Mouse (Mus musculus) limb, embryonic 13.5 days (tissue): ENCODE data around the gene Syne2. TPM values are rescaled to one million over a fixed set of nuclear protein-coding genes. Genes with fewer than 3 reads are reported as not detected.

Source experiments
- ATAC-seq: fragments of 200-750 bp; cut with Nextera tagmentation; 2 replicates; pipeline ENCODE4 v1.8.0; 2017; ENCODE audit warnings: low read depth, moderate number of reproducible peaks, moderate TSS enrichment; ENCODE audit not compliant: low FRiP score
- H3K27ac ChIP-seq: fragments of 300-500 bp; sonication (generic); 2 replicates; pipeline ENCODE4 v1.5.1; 2015; ENCODE audit warnings: inconsistent platforms, mild to moderate bottlenecking, moderate library complexity
- H3K27me3 ChIP-seq: fragments of 300-500 bp; sonication (generic); 2 replicates; pipeline ENCODE4 v1.6.1; 2015; ENCODE audit warnings: mild to moderate bottlenecking, inconsistent platforms
- H3K36me3 ChIP-seq: fragments of 300-500 bp; sonication (generic); 2 replicates; pipeline ENCODE4 v1.6.1; 2015; ENCODE audit warnings: inconsistent platforms, mild to moderate bottlenecking, moderate library complexity
- H3K4me1 ChIP-seq: fragments of 300-500 bp; sonication (generic); 2 replicates; pipeline ENCODE4 v1.6.1; 2015; ENCODE audit warnings: inconsistent platforms
- H3K4me2 ChIP-seq: fragments of 300-500 bp; sonication (generic); replicated peaks from 2 replicates; pipeline ENCODE4 v1.6.1; 2015; ENCODE audit warnings: inconsistent platforms, mild to moderate bottlenecking, moderate library complexity
- H3K4me3 ChIP-seq: fragments of 300-500 bp; sonication (generic); 2 replicates; pipeline ENCODE4 v1.5.1; 2015; ENCODE audit warnings: moderate library complexity, mild to moderate bottlenecking, inconsistent platforms
- H3K9ac ChIP-seq: fragments of 300-500 bp; sonication (generic); 2 replicates; pipeline ENCODE4 v1.6.1; 2015; ENCODE audit warnings: mild to moderate bottlenecking, inconsistent platforms
- H3K9me3 ChIP-seq: fragments of 300-500 bp; sonication (generic); 2 replicates; pipeline ENCODE4 v1.6.1; 2016; ENCODE audit warnings: inconsistent platforms
- WGBS: fragments of 180-500 bp; shearing (Covaris S2); methylation state at CpG from one replicate; pipeline ENCODE4 v1.1.7; 2015; 5-methylcytosine and 5-hydroxymethylcytosine counted together
- polyA plus RNA-seq: library from polyadenylated mRNA; unstranded; fragments of >200 nt; fragmentation: Nextera tagmentation; extraction: Ambion mirVana; gene quantifications from 2 replicates; pipeline ENCODE4 v1.2.1, GENCODE M21; 2015

Syne2 gene
- polyA plus RNA-seq, 1 experiment from 2014 or later, result 71.4 TPM

DNA sequence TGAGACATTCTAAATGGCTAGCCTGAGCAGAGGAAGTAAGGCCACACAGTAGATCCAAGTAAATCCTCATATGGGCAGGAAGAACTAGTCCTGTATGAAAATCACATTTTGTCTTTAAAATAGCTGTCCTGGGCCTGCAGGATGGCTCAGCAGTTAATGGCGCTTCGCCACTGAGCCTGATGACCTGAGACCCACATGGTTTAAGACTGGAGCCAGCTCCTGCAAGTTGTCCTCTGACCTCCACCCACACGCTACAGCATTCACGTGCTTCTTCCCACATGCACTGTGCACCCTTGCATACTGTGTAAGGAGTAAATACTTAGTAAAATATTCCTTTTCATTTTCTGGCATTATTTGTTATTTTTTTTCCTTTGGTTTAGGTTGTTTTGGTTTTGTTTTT lies 175.0 kb downstream of the Syne2 start:
- Histone ChIP-seq H3K9me3 (no peaks in the 10 kb centered on the region), H3K27ac (no peak overlapping the region), H3K4me2 (no peak overlapping the region), H3K27me3 (no peaks in the 10 kb centered on the region), H3K4me1 (no peaks in the 10 kb centered on the region), H3K36me3 (peaks cover 64% of the 10 kb centered on the region), H3K9ac (no peak overlapping the region), H3K4me3 (no peak overlapping the region)
- WGBS, result 94% methylated on average over 4 of the region's 4 CpGs
- no peak for ATAC-seq

DNA sequence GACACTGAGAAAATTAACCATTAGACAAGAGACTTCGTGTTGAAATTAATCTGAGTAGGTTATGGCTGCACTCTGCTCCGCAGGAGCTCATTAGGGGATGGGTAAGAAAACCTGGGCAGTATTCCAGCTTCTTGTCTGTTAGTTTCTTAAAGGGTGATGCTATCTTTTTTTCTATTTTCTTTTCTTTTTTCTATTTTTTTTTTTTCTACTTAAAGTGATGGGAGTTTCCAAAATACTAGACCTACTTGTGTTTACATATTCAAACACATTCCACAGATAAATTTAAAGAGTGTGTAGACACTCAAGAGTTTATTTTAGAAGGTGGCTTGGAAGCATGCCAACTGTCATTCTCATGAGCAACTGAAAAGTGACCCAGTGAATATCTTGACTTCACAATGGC lies 177.2 kb downstream of the Syne2 start:
- Histone ChIP-seq H3K27ac (no peak overlapping the region), H3K27me3 (no peaks in the 10 kb centered on the region), H3K36me3 (peaks cover 57% of the 10 kb centered on the region), H3K4me1 (no peaks in the 10 kb centered on the region), H3K9me3 (no peaks in the 10 kb centered on the region), H3K4me3 (no peak overlapping the region), H3K4me2 (no peak overlapping the region), H3K9ac (no peak overlapping the region)
- no peak for ATAC-seq
- WGBS, result 71% methylated on average over 2 of the region's 2 CpGs

DNA sequence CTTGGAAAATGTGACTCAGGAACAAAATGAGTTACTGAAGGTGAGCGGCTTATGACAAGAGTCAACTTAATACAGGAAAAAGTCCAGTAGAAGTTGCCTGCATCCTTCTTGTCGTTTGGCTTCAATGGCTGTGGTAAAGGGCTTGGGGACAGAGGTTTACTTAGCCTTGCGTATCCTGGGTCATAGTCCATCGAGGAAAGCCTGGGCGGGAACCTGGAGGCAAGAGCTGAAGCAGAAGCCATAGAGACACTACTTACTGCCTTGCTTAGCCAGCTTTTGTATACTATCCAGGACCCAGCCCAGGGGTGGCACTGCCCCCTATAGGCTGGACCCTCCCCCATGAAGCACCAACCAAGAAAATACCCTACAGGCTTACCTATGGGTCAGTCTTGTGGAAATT lies 179.6 kb downstream of the Syne2 start:
- Histone ChIP-seq H3K9me3 (no peaks in the 10 kb centered on the region), H3K4me2 (no peak overlapping the region), H3K27ac (no peak overlapping the region), H3K9ac (no peak overlapping the region), H3K4me1 (no peaks in the 10 kb centered on the region), H3K4me3 (no peak overlapping the region), H3K36me3 (peaks cover 55% of the 10 kb centered on the region), H3K27me3 (no peaks in the 10 kb centered on the region)
- WGBS, result 91% methylated on average over 5 of the region's 5 CpGs
- ATAC-seq, result no peak

DNA sequence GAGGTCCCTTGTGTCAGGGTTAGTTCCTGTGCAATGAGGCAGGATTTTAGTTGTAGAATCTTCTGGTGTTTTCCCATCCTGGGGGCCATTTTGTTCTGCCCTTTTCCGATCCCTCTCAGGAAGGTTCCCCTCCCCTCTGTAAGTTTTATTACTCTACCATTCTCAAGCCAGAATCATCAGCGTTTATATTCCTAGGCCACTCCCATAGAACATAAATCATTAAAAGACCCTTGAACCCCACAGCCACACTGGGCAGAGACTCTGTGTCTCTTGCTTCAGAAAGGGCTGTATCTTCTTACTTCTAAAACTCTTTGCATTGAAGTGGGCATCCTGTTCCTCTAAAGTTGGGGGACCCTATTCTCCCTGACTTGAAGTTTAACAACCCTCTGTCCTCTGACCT lies 180.5 kb downstream of the Syne2 start:
- Histone ChIP-seq H3K4me3 (no peak overlapping the region), H3K36me3 (peaks cover 61% of the 10 kb centered on the region), H3K4me2 (no peak overlapping the region), H3K9ac (no peak overlapping the region), H3K27me3 (no peaks in the 10 kb centered on the region), H3K27ac (no peak overlapping the region), H3K4me1 (no peaks in the 10 kb centered on the region), H3K9me3 (no peaks in the 10 kb centered on the region)
- WGBS, result 47% methylated on average over 2 of the region's 2 CpGs
- no peak for ATAC-seq

DNA sequence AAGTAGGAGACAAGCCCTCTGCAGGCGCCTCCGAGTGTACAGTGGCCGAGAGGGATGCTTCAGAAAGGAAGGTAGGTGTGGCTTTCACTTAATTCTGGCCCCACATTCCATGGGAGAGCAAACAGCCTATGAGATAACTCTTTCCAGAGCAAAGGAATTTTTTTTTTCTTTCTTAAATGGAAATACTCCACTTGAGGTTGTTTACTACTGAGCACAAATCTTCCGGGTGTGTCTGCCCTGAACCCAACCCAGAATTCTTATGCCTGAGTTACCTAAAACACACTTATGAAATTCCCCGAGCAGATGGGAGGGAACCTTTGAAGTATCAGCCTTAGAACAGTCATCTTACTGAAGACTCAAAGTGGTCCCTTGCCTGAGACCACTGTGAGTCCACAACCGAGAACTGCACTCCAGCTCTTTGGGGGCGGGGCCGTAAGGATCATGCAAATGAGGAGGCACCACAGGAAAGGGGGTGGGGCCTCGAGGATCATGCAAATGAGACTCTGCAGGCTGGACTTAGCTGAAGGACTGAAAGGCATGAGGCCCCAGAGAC lies 186.8 kb downstream of the Syne2 start:
- peak; percentile 24; the same call in 1 of the 2 replicates for ATAC-seq
- WGBS, result 53% methylated on average over 9 of the region's 9 CpGs
- Histone ChIP-seq H3K4me3 (no peak overlapping the region), H3K9ac (no peak overlapping the region), H3K4me1 (no peaks in the 10 kb centered on the region), H3K36me3 (peaks cover 71% of the 10 kb centered on the region), H3K27me3 (no peaks in the 10 kb centered on the region), H3K9me3 (no peaks in the 10 kb centered on the region), H3K4me2 (no peak overlapping the region), H3K27ac (no peak overlapping the region)

DNA sequence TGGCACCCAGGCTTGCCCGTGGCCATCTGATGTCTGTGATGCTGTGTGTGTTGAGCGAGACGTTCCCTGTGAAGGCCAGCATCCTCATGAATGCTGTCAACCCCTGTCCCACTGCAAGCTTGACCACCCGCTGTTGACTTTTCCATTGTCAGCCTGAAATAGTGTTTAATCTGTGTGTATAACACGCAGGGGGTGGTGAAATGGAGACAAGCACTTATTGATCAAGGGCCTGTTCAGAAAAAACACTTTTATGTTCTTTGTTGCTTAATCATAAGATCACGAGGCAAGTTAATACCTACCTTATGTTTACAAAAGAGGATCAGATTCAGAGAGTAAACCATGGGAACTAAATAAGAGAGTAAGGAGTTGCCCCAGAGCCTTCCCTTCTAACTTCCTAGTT lies 191.1 kb downstream of the Syne2 start:
- H3K36me3 ChIP-seq, result peaks cover 53% of the 10 kb centered on the region
- no peak overlapping the region for H3K27ac ChIP-seq
- WGBS, result 82% methylated on average over 6 of the region's 6 CpGs
- H3K4me2 ChIP-seq, result no peak overlapping the region
- H3K4me3 ChIP-seq, result no peak overlapping the region
- H3K9ac ChIP-seq, result no peak overlapping the region
- H3K4me1 ChIP-seq, result no peaks in the 10 kb centered on the region
- H3K9me3 ChIP-seq, result no peaks in the 10 kb centered on the region
- H3K27me3 ChIP-seq, result no peaks in the 10 kb centered on the region
- no peak for ATAC-seq

DNA sequence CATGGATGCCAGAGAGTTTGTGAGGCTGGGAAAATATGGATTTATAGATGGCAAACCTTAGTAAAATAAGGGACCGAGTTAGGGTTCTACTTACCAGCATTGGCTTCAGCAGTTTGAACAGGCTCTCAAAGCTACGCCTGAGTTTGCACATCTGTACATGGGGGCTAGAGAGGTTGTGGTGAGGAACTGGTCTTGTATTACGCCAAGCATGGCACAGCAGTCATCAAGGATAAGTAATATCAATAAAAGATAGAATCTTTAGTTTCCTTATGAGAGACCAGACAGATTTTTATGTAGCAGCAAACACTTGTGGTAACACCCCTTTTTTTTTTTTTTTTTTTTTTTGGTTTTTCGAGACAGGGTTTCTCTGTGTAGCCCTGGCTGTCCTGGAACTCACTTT lies 194.9 kb downstream of the Syne2 start:
- H3K27me3 ChIP-seq, result no peaks in the 10 kb centered on the region
- peaks cover 40% of the 10 kb centered on the region for H3K36me3 ChIP-seq
- no peaks in the 10 kb centered on the region for H3K9me3 ChIP-seq
- no peak overlapping the region for H3K9ac ChIP-seq
- H3K4me3 ChIP-seq, result no peak overlapping the region
- no peaks in the 10 kb centered on the region for H3K4me1 ChIP-seq
- no peak for ATAC-seq
- no peak overlapping the region for H3K4me2 ChIP-seq
- no peak overlapping the region for H3K27ac ChIP-seq
- WGBS, result 86% methylated on average over 3 of the region's 4 CpGs

DNA sequence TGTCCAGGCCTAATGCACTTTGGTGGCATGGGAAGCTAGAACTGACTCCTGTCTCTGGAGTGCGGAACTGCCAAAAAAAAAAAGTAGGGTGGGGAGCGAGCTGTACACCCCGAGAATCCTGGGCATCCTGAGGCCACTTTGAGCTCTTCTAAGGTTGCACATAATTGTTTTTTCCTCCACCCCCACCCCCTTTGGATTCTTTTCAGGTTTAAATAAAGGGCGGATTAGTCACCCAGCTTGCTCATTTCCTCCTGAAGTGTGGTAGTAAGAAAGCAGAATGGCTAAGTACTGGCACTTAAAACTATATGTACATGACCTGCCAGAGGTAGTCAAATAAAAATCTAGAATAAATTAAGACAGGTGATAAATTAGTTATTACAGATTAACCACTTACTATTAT lies 195.5 kb downstream of the Syne2 start:
- Histone ChIP-seq H3K9ac (no peak overlapping the region), H3K4me3 (no peak overlapping the region), H3K36me3 (peaks cover 40% of the 10 kb centered on the region), H3K9me3 (no peaks in the 10 kb centered on the region), H3K27ac (no peak overlapping the region), H3K4me2 (no peak overlapping the region), H3K4me1 (0 out of 2 replicates have a peak, but pooled peaks cover 5% of the 10 kb centered on the region), H3K27me3 (no peaks in the 10 kb centered on the region)
- WGBS, result 56% methylated on average over 4 of the region's 4 CpGs
- ATAC-seq, result no peak

DNA sequence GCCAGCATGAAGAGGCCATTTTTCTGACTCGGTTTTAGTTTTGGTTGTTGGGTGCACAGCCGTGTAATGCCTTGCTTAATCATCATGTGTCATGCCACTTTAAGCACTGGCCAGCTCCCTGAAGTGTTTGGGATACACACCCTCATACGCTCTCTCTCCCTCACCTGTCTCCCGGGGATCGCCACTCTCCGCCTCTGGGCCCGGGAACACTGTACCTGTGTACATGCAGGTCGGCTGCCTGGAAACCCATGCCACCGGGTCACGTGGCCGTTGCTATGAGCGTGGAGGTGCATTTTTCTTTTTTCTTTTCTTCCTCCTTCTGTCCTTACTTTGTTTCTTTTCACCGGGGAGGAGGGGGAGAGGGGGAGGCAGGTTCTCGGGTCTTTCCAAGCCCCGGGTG lies 197.1 kb downstream of the Syne2 start:
- Histone ChIP-seq H3K9me3 (no peaks in the 10 kb centered on the region), H3K36me3 (peaks cover 38% of the 10 kb centered on the region), H3K27ac (no peak overlapping the region; the same call in 1 of the 2 replicates), H3K4me2 (no peak overlapping the region), H3K4me3 (no peak overlapping the region), H3K9ac (0 out of 2 replicates have a peak overlapping the region, but pooled peaks have one; percentile 2), H3K4me1 (0 out of 2 replicates have a peak, but pooled peaks cover 9% of the 10 kb centered on the region), H3K27me3 (no peaks in the 10 kb centered on the region)
- 83% methylated on average over 15 of the region's 15 CpGs for WGBS
- ATAC-seq, result no peak

DNA sequence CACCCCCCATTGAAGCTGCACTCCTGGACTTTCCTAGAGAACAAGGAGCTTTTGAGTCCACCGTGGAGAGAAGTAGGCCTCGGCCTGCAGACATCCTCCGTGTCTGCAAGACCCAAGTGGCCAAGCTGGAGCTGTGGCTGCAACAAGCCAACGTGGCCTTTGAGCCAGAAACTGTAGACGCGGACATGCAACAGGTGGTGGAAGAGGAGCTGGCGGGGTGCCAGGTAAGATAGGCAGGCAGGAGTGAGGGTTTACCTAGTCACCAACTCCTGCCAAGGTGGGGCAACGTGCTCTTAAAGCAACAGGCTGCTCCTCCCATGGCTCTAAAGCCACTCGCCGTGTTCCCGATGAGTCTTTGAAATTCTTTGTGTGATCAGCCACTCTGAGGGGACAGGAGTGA lies 197.6 kb downstream of the Syne2 start:
- H3K36me3 ChIP-seq, result peaks cover 38% of the 10 kb centered on the region
- ATAC-seq, result no peak
- H3K4me3 ChIP-seq, result no peak overlapping the region
- 0 out of 2 replicates have a peak, but pooled peaks cover 9% of the 10 kb centered on the region for H3K4me1 ChIP-seq
- H3K4me2 ChIP-seq, result no peak overlapping the region
- H3K27ac ChIP-seq, result no peak overlapping the region; the same call in 1 of the 2 replicates
- WGBS, result 86% methylated on average over 11 of the region's 11 CpGs
- H3K27me3 ChIP-seq, result no peaks in the 10 kb centered on the region
- no peaks in the 10 kb centered on the region for H3K9me3 ChIP-seq
- H3K9ac ChIP-seq, result 0 out of 2 replicates have a peak overlapping the region, but pooled peaks have one; percentile 2

DNA sequence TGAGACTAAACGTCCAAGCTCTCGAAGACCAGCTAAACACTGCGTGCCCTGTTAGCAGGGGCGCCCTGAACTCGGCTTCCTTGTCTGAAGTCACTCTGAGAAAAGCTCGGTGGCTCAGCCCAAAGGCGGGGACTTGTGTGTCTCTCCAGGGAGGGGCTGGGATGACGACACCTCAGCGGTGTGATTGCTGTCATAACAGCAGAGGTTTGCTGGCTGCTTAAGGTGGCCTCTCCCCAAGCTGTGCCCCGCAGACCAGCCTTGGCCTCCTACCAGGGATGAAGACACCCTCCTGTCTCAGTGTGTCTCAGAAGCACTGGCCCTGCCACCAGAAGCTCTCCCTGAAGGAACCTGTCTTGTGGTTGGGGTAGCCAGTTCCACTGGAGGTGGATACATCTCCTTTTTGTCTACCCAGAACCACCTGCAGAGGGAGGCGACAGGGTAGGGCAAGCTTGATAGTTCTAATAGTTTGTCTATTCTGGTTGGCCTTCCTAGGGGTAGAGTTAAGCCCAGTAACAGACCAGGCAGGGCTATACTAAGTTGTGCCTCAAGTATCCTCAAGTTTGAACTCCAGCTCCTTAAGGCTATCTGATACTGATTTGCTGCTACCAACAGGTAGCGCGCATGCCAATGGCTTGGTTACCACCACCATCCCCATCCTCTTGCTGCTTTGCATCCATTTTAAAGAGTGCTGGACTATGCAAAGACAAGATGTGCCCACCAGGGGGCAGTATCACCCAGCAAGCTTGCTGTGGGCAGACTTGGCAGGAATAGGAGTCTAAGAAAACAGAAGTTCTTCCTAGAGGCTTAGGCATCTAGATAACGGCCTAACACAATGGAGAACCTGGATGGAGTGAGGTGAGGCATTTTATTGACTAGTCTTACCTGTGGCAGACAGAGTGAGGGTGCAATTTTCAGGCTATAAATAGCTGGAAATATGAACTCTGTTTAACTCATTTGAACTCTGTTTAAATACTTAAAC lies 198.5 kb downstream of the Syne2 start:
- no peaks in the 10 kb centered on the region for H3K9me3 ChIP-seq
- peak; percentile 69; the same call in 1 of the 2 replicates for ATAC-seq

DNA sequence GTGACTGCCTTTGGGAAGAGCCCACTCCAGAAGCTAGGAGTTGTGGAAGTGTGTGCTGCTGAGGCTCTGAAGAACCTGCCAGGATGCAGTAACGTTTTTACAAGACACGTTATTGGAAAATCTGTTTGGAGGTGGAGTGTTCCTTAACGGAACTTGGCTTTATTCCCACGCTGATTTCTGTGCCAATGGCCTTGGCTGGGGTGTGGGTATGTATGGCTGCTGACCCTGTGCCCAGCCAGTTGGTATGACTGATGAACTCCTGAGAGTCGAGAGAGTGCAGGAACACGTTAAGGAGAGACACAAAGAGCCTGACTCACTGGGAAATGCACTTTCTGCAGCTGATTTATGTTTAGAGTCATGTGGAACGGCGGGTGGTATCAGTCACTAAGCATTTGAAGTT lies 200.7 kb downstream of the Syne2 start:
- Histone ChIP-seq H3K4me3 (no peak overlapping the region), H3K27me3 (no peaks in the 10 kb centered on the region), H3K4me2 (no peak overlapping the region), H3K9me3 (no peaks in the 10 kb centered on the region), H3K27ac (no peak overlapping the region), H3K36me3 (peaks cover 61% of the 10 kb centered on the region), H3K9ac (no peak overlapping the region; the same call in 1 of the 2 replicates), H3K4me1 (0 out of 2 replicates have a peak, but pooled peaks cover 9% of the 10 kb centered on the region)
- WGBS, result 41% methylated on average over 8 of the region's 8 CpGs
- no peak for ATAC-seq

More for the DNA sequence above, 198.5 kb downstream of the Syne2 start:
- H3K36me3 ChIP-seq, result peaks cover 44% of the 10 kb centered on the region
- H3K9ac ChIP-seq, result no peak overlapping the region
- 0 out of 2 replicates have a peak, but pooled peaks cover 9% of the 10 kb centered on the region for H3K4me1 ChIP-seq
- no peak overlapping the region for H3K4me3 ChIP-seq
- no peak overlapping the region for H3K27ac ChIP-seq
- H3K4me2 ChIP-seq, result no peak overlapping the region
- H3K27me3 ChIP-seq, result no peaks in the 10 kb centered on the region
- WGBS, result 85% methylated on average over 14 of the region's 14 CpGs
